Mouse (Mus musculus): ENCODE results near the gene Sft2d2.

The Sft2d2 gene

DNA sequence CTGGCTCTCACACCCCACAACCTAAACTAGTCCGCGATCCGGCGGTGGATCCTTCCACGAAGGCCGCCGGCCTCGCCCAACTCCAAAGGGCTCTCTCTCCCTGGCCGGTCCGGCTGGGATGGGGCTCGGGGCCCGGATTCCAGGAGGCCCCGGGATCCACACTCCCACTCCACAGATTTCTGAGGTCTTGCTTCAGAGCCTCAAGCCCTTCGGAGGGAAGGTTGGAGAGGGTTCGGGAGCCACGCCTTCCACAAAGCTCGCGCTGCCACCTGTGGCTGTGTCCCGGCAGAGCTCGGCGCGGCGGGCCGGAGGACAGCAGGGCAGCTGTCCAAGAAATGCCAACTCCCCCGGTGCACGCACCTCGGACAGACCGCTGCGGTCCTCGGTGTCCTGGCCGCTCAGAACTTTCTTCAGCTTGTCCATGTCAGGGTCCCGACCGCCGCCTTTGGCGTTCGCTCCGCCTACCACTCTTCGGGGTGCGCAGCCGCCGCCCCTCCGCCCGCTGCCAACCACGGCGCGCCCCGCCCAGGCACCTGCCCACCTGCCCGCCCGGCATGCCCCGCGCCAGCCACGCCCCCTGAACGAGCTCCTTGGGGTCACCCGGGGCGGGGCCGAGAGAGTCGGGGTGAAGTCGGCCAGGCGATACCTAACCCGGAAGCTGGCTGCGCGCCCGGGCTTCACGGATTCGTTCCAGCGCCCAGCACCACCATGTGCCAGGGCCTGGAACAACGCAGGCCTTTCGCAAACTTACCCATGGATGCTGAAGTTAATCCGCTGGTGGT, at the start of gene Sft2d2:
Gene Sft2d2 (minus strand): TSS at position 559 of the 782 bp plus-strand sequence.
- peak; percentile 51 for DNase-seq

DNA sequence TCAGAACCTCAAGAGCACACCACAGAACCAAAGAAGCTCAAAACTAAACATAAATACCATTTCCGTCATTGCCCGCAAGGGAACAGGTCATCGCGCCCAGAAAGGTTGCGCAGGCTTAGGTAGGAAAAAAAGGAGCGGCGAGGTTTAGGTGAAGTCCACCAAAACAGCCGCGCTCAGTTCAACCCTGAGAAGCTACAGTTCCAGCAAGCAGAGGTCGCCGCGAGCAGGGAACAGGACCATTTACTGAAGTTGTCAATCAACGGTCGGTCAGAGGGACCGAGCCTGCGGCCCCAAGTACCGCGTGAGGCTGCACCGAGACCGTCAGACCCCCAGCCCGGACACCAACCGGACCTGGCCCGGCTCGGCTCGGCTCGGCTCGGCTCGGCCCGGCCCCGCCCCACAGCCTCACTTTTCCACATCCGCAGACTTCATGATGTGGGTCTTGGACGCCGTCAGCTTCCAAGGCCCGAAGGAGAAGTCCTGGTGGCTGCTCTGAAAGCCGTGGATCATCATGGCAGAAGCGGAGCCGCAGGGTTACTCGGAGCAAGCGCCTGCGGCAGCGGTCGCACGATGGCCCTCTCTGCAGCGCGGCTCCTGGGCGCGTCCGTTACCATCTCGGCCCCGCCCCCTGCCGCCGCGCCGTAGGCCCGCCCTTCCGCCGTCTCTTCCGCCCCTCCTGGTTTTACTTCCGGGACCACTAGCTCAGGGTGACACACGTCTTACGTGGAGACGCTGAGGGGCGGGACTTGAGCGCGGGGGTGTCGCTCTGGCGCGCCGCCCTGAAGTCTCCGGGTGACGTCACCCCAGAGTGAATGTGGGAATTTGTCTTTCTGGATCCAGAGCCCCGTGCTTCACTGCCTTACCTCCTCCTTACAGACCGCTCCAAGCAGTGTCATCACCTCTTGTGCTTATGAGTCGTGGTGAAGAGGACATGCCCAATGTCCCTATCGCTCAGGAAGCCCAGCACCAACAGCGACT, 42.4 kb upstream of the Sft2d2 start, which contains the start of gene Tiprl:
Gene Tiprl (minus strand): TSS at position 676 of the 978 bp plus-strand sequence.
- DNase-seq, result peak; percentile 98

DNA sequence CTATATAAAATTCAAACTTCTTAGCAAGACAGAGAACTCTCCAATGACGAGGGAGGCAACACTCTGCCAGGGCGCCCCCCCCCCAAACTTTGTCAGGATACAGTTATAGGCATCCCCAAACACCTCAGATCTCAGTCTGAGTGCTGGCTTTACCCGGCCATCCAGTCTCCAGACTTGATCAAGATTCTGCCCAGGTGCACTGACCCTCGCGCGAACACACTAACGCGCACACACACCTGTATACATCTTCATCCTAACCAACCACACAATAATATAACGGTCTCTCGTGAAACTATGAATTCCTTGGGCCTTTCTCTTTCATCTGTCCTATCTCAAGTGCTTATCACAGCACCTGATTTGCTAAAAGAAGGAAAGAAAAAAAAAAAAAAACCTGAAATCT, 41.6 kb upstream of the Sft2d2 start:
- DNase-seq, result no peak

DNA sequence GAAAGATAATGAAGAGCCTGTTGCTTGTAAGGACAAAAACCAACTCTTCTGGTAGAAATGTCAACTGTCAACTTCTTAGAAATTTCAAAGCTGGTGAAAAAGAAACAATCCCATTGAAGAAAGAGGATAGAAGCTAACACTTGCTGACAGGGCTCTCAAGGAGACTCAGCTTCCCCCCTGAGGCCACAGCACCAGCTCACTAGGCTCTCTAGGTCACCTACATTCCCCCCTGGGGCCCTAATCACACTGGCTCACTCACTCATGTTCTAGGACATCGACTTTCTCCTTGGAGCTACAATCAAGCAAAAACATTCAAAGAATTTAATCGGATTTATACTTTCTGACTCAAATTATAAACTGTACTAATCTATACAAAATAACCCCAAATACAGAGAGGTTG, 39.6 kb upstream of the Sft2d2 start:
- DNase-seq, result no peak

DNA sequence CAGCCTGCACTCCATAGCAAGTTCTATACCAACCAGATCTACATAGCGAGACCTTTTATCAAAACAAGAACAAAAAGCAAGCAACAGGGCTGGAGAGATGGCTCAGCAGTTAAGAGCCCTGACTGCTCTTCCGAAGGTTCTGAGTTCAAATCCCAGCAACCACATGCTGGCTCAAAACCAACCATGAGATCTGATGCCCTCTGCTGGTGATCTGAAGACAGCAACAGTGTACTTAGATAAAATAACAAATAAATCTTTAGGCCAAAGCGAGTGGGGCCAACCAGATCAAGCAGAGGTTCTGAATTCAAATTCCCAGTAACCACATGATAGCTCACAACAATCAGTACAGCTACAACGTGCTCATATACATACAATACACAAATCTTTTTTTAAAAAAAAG, 36.5 kb upstream of the Sft2d2 start:
- DNase-seq, result no peak

DNA sequence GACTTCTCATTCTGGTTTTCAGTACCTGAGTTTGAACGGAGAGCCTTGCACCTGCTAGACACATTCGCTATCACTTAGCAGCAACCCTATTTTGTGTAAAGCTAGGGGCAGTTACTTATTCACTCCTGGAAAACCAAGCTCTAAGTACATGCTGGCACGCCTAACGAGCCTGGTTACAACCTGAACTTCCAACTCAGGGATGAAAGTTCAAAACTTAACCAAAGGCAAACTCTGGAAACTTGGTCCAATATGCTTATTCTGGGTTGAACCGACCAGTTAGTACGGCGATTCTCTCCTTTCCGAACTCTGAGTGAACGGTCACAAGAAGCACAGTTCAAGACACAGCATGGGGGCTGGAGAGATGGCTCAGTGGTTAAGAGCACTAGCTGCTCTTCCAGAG, 35.3 kb upstream of the Sft2d2 start:
- no peak for DNase-seq

DNA sequence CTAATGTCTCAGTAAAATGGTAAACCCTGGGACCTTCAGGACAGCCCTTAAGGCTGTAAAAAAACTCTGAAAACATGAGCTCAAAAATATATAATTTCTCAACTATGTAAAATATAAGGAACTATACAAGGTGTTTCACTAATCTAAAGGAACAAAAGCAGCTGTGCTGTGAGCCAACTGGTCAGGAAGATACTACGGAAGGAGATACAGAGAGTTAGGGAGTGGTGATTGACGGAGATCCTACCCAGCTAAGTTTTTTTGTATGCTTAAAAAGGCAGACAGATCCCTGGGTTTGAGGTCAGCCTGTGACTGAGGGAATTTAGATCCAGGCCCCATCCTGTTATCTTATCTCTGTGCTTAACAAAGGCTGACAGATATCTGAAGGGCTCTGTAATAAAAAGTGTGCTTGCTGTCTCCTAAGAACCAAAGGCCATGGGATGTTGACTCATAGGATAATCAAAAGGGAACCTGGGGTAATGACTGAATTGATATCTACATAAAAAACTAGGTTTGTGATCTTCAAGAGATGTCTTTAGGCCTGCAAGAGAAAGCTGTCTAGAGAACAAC, 22.9 kb upstream of the Sft2d2 start:
- no peak for DNase-seq

DNA sequence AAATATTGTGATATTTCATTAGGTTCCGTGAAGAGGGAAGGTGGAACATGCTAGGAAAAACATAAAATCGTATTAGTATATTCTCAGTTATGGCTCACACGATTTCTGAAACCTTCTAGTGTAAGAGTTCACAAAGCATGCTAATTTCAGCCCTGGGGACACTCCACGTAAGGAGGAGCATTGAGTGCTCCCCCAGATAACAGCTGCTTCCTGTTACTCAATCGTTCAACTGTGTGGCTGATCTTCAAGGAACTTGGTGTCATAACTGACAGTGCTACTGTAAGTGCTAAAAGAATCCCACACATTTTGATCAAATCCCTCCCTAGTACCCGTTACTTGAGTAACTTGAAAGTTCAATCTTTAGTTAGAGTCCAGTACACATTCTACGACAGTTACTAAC, 21.6 kb upstream of the Sft2d2 start:
- DNase-seq, result no peak

DNA sequence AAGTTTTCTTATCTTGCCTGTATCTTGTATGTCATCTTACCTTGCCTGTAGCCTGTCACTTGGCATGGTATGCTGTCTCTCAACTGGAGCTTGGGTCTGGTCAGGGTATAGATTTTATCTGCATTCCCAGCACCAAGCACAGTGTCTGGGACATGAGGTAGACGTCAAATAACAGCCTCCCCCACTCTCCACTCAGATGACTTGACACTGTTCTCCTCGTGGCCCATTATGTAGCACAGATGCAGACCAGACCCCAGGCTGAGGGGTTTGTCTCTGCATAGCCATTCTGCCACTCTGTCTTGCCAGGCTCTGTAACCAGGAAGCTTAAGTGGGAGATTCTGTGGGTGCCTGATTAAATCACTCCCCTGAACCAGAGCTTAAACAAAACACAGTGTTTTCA, 11.4 kb upstream of the Sft2d2 start:
- no peak for DNase-seq

DNA sequence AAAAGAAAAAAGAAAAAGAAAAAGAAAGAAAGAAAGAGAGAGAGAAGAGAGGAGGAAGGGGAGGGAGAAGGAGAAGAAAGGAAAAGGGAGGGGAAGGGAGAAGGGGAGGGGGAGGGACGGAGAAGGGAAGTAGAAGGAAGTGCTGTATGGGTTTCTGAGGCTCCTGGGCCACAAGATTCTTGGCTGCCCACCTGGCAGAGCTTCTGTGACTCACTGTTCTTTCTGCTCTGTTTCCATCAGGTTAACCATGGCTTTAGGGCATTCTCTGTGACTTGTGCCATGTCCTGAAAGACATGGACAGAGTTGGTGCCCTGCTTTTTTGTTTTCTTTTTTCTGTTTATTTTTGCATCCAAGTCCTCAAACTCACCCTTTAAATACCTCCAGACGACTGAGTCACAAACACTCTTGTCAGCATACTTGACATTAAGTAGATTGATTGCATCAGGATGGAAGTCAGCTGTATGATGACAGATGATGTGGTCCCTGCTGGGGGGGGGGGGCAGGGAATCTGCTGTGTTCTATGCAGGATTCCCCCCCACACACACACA, 9.3 kb upstream of the Sft2d2 start:
- no peak for DNase-seq

DNA sequence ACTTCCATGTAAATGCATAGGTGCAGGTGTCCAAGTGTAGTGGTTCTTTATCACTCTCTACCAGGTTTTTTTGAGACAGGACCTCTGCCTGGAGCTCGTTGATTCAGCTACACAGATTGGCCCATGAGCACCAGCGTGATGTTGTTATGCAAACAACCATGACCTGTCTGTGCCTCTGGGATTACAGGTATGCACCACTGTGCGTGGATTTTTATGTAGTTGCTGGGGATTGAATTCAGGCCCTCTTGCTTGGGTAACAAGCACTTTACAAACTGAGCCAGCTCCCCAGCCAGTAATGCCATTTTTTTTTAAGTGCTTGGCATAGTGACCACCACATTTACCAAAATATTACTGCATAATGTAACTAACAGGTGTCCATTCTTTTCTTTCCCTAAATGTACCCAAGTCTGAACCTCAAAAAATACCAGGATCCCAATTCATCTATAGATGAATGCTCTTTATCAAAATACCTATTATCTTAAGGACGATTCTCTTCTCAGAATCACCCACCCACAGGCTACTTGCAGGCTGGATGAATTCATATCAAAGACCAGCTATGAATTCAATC, 7.3 kb upstream of the Sft2d2 start:
- DNase-seq, result no peak

DNA sequence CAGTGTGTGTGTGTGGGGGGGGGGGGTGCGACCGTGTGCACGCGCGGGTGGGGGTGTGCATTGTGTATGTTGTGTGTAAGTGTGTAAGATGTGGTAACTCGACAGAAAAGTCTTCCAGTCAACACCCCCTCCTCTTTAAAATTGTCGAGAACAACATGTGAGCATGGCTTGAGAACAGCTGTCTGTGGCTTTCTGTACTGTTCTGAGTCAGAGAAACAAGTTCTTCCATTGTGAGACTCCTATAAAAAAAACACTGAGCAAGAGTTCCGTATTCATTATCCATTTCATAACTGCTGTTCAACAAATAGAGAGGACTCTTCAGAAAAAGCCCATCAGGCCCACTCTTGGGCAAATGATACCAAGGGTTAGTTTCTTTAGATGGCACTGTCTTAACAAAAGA, 6.5 kb upstream of the Sft2d2 start:
- no peak for DNase-seq

DNA sequence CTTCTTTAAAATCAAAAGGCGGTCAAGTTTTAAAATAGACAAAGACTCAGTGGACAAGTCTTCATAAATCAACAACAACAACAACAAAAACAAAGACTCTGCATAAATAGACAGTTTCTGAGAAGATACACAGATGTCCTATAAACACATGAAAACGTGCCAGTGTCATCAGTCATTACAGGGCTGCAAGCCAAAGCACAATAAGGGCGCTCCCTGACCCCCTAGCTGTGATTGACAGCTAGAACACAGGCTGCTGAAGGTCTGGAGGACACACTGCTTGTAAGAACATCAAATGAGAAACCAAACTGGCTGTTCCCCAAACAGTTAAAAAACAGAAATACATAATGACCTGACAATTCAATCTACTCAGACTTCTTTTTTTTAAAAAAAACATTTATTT, 5.4 kb upstream of the Sft2d2 start:
- no peak for DNase-seq

DNA sequence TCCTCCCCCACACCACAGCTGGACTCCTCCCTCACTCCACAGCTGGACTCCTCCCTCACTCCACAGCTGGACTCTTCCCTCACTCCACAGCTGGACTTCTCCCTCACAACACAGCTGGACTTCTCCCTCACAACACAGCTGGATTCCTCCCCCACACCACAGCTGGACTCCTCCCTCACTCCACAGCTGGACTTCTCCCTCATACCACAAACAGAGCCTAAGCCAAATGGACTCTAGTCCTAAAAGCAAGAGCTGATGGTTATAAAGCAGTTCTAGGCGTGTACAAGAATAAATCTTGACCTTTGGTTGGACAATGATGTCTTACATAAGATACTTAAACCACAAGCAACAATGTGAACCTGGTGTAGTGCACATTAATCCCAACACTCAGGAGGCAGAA, 4.7 kb upstream of the Sft2d2 start:
- DNase-seq, result no peak

DNA sequence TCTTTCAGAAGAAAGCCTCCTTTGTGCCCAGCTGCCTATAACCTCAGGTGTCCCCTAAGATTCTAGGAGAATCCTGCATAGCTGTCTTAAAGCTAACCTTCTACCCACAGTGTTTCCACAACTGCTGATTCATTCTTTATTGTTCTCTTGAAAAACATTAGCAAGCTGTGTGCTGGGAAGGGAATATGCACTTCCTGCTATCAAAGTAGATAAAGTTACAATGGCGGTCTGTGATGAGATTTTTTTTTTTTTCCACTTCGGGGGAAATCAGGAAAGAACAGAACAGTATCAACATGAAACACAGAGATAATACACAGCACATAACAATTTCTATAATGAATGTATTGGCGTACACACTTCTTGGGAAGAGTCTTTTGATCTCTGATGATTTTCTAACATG, 3.6 kb upstream of the Sft2d2 start:
- no peak for DNase-seq

DNA sequence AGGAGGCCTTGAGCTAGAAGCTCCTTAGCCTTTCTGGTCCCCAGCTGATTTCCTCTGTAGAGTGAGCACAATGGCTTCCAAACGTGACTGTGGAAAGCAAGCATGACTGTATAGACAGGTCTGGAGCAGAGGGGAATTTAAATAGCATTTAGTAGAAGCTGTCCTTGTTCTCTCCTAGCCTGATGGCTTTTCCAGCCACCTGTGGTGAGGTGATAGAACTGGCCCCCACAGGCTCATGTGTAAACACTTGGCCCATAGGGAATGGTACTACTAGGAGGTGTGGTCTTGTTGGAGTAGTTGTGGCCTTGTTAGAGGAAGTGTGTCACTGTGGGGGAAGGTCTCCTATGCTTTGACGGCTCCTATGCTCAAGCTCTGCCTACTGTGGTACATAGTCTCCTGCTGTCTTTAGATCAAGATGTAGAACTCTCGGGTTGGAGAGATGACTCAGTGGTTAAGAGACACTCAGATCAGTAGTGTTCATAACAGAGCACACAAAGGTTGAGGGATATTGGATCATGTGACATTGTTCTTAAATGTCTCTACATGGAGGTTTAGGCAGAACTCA, 1.2 kb upstream of the Sft2d2 start:
- no peak for DNase-seq

DNA sequence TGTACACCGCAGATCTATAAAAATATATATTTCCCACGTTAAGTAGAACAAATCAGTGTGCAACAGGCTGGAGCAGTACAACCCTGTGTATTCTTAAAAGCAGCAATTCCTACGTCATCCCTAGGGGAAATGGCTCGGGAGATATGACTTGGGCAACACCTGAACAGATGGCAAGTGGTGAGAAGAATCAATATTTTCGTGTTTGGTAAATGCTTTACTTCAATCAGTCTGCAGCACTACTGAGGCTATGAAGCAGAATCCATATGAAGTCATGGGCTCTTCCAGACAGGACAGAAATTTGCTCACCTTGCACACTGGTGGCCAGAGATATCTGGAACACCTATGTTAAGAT, 400 bp upstream of the Sft2d2 start:
- DNase-seq, result no peak

DNA sequence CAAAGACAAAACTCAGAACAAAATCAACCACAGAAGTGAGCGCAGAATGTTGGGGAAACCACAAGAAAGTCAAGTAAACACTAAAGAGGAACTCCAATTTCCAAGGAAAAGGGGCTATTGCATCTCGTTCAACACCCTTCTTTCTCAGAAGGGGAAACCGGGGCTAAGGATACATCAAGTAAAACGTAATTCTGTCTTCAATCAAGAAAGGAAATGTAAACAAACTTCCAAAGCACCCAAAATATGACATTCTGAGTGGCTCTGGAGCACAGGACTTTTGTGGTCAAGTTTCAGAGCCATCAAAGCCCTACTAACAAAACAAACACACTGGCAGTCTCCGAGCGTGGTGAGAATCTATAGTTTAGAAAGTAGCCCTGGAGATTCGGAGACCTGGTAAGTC, 812 bp downstream of the Sft2d2 start:
- no peak for DNase-seq

DNA sequence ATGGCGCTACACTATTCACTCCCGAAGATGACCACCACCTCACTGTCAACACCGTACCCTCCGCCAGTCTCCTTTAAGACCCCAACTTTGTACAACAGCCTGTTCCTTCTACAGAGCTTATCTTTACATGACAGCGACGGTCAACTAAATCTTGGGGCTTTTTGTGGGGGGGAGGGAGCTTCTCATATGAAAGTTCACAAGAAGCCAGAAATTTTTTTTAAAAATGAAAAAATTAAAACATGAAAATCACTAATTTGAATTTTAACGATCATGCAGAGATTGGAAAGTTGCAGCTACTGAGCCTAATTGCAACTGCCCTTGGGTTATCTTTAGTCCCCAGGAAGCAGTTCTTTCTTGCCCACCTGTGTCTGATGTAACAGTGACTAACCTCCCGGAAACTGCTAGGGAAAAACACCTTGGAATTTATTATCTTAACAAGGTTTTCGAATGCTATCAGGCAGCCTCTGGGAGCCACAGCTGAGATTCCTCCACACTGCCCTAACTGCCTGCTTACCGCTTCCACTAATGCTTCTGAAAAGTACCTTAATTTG, 1.4 kb downstream of the Sft2d2 start:
- no peak for DNase-seq

DNA sequence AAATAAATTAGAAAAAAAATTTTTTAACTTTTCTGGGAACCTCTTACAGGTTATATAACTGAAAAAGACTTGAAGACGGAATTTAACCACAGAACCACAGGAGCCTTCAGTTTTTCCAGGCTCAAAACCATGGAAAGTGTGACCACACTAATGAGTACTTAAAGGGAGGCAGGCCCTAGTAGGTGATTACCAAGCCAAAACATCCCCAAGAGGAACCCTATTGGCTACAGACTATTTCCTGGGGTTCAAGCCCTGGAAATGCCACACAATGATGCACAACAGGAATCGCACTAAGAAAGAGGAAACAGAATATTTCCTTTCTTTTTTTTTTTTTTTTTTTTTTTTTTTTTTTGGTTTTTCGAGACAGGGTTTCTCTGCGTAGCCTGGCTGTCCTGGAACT, 2.1 kb downstream of the Sft2d2 start:
- DNase-seq, result no peak

DNA sequence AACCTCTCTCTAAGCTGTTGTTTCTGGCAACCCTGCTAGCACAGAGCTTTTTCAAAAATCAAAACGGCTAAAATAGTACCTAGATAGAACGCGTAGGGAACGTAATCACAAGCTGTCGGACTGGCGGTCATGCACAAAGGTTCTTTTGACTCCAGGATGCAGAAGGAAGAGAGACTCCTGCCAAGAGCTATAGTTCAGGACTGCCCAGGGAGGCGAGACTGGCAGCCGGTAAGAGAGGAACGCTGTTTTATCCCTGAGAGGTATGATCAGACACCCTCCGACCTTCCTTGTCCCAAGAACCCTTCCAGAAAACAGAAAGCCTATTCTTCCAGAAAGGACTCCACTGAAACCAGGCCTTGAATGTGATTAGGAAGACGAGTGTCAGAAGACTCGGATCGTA, 2.6 kb downstream of the Sft2d2 start:
- no peak for DNase-seq

DNA sequence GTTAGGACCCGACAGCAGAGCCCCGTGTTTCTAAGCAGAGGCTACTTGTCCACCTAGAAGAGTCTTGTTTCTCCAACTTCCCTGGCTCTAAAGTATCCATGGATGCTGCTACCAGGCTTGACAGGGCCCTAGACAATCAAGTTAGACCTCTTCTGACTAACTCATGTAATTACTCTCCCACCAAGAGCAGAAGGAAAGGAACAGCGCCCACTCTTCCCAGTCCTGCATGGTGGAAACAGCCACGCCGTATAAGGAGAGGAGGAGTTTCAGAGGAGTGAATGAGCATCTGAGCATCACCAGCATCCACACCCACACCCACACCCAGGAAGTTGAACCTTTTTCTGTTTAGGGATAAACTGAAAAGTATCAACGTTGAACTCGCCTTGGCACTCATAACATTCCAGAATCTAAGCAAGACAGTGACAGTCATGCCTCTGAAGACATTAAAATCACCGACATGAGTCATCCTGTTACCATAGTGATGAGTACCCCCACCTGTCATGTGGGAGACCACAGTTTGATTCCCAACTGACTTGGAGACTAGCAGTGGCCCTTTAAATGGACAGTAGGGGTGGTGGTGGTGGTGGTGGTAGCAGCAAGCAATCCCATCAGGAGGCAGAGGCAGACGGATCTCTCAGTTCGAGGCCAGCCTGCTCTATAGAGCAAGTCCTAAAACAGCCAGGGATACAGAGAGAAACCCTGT, 3.5 kb downstream of the Sft2d2 start:
- no peak for DNase-seq

Data from cerebellum, adult 11 months (tissue).